Mouse (Mus musculus) thymus, adult 2 months (tissue): ENCODE data around the gene Mxi1.

Source experiments
- CTCF ChIP-seq: fragments of 200-500 bp; IDR thresholded peaks from 2 replicates; pipeline ENCODE4 v1.5.1; 2012; ENCODE audit warnings: mild to moderate bottlenecking, control low read depth, low read length, moderate library complexity, borderline replicate concordance; ENCODE audit not compliant: control insufficient read depth, poor library complexity, insufficient read depth; ENCODE audit errors: extremely low read depth
- POLR2A ChIP-seq: fragments of 200-500 bp; IDR thresholded peaks from 2 replicates; pipeline ENCODE4 v1.6.1; 2012; ENCODE audit warnings: mild to moderate bottlenecking, low read length, control low read depth, moderate library complexity; ENCODE audit not compliant: control insufficient read depth, poor library complexity, insufficient read depth; ENCODE audit errors: extremely low read depth

- TF ChIP-seq POLR2A (no peak), CTCF (no peak)
Observed at GRCm38 (mm10) chr19:53364551-53364950, 54.2 kb downstream of the Mxi1 start.
